Mouse (Mus musculus) megakaryocyte, embryonic 14.5 days (primary cell): ENCODE measurements around the gene H2-M5.

ENCODE experiments used
- FLI1 ChIP-seq: IDR thresholded peaks from 2 replicates; pipeline ENCODE4 v1.6.1; 2012; ENCODE audit warnings: low read length, inconsistent platforms, mixed read lengths
- GATA1 ChIP-seq: IDR thresholded peaks from 3 replicates; pipeline ENCODE4 v1.6.1; 2012; ENCODE audit warnings: mixed read lengths, low read length, inconsistent platforms, borderline replicate concordance

- TF ChIP-seq GATA1, result no peak
- TF ChIP-seq FLI1, result no peak
Measured at GRCm38 (mm10) chr17:37009460-37010042, 20.2 kb upstream of the H2-M5 start.
